Mouse (Mus musculus): Measurements from ENCODE around the gene Abhd2.

Gene Abhd2

DNA sequence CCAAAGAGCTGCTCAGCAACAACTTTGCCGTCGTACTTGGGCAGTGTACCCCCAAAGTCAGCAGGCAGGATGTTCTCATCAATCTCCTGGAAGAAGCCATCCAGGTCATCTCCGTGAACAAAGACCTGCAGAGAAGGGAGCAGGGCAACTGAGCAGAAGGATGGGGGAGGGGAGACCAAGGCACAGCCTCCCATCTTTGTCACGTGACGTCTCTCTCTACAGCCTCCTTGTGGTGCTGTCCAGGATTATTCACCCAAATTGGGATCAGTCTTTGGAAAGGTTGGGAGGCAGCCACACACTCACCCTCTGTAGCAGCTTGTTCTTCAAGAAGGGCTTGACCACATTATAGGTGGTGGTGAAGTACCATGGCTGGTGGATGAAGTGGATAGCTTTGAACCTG, 102.6 kb downstream of the Abhd2 start:
- no peak for DNase-seq (ENCODE audit: low read depth)

- no peak for DNase-seq (ENCODE audit: low read depth)
These were observed 103.7 kb downstream of the Abhd2 start for GRCm38 (mm10) chr7:79376516-79377275.

DNA sequence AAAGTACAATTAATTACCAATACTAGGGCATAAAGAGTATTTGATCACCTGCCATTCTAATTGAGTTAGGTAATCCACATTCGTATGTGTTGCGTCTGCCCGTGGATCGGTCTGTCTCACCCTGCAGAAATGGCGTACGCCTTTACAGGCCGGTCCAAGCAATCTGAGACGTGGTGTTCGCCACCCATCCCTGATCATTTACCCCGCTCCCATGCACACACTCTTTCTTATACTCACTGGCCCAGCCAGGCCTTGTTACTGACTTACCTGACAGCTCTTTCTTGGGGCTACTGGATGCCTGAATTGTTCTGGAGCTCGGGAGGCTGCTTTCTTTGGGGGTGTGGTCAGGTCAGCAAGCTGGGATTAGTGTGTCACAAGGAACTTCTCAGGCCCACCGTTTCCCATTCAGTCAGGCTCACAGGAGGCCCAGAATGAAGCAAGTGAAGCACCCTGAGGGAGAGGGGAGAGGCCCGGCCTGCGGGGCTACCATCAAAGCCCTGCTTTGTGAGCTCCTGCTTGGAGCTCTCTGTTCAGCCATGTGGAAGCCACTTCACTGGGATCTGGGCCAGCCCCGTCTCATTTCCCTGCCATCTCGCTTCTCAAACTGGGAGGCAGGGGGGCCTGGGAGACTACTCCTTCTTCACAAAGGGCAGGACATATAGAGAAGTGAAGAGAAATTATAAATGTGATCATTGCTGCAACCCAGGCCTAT, 113.6 kb downstream of the Abhd2 start, which contains the start of gene Rlbp1:
Gene Rlbp1, minus strand, starts transcription at position 627 of the 712 bp plus-strand sequence.
- DNase-seq (ENCODE audit: low read depth) = no peak

DNA sequence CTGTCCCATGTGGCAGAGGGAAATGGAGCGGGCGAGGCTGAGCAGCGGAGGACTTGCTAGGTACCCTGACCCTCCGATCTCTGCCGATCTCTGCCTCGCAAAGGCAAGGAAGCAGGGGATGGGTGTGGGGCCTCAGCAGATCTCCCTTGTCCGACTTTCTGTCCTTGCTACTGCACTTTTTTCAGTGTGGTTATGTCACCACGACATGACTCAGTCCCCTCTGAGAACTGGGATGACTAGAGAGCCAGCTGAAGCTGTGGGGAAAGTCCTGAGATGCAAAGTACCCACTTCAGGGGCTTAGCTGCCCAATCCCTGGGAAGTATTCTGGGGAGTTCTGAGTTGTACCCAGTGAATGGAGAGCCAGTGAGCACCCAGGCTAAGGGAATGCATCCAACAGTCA, 114.1 kb downstream of the Abhd2 start:
- DNase-seq (ENCODE audit: low read depth) = no peak

GRCm38 (mm10) chr7:79387991-79388390, 115.0 kb downstream of the Abhd2 start:
- no peak for DNase-seq (ENCODE audit: low read depth)

DNA sequence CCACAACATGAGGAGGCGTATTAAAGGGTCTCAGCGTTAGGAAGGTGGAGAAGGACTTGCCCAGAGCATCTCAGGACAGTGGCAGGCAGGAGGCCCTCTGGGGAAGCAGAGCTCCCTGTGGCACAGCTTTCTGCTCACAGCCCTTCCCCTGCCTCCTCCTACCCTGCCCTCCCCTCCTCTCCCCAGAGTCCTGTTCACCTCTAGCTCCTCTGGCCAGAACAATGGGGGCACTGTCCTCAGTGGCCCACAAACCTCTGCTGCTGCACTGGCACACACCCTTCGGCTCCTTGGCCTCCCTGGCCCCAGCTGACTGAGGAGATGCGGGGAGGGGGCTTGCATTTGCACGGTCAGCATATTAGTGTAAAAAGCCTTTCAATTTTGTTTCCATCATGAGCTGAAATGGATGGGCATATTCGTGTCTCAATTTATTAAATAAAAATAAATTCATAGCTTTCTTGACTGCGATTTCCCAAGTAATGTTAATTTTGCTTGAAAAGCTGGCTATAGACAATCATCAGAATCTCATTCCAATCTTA, 115.7 kb downstream of the Abhd2 start:
- no peak for DNase-seq (ENCODE audit: low read depth)

DNA sequence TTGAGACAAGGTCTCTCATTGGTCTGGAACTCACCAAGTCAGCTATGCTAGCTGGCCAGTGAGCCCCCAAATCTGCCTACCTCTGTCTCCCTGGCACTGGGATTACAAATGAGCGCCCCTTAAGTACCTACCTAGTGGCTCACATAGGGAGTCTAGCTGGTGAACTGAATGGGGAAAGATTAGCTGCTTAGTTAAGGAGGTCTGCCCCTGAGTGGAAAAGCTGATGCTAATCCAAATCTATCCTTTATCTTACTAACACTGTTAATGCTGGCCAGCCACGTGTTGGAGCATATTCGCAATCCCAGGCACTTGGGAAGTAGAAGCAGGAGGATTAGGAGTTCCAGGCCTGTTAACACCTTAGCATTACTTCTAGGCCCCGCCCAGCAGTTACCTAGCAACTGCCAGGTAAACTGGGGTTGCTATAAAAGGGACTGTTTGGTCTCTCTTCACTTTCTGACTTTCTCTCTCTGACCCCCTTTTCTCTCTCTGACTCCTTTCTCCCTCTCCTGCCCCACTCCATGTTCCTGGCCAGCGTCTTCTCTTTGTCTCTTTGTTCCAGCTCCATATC, 117.2 kb downstream of the Abhd2 start:
- DNase-seq (ENCODE audit: low read depth) = no peak

DNA sequence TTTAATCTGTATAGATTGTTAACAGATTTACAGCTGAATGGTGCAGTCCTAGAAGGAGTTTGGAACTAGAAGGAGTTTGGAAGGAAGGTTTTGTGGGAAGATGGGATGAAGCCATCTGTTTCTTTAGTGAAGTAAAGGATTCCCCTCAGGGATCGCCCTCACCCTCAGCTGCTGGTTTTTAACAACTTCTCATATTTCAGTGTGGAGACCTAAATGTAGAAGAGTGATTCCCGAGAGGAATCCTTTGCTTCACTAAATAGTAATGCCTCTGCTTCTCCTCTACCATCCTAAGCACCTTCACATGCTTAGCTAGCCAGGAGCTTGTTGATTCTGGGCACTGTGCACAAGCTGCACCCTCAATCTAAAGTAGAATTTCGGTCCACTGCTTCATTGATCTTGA, 118.5 kb downstream of the Abhd2 start:
- DNase-seq (ENCODE audit: low read depth) = no peak

DNA sequence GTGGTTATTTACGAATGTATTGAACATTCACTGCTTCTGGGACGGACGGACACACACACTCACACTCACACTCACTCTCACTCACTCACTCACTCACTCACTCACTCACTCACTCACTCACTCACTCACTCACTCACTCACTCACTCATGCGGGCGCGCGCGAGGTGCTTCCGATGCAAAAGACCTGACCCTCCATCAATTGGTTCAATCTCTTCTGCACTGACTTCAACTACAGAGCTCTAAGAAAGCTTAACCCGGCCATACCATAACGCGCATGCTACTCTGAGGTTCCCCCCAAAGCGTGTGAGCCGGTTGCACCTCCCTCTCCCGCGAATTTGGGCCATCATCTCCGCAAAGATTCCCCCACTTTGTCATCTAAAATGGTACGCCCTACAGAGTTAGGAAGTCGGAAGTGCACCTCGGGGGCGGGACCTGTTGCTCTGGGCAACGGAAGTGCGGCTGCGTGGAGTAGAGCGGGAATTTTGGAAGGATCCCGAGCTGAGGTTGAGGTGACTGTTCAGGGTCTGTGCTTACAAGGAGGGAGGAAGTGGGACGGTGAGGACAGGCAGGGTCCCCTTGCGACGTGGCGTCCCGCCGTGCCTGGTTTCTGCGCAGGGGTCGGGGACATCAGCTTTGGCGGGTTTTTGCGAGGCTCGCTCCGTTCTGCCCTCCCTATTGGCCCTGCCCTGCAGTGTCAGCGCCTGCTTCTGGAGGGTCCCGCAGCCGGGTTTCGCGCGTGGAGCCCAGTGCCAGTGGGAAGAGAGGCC, 119.1 kb downstream of the Abhd2 start, which contains the start of gene Fanci:
Gene Fanci, plus strand, starts transcription at position 47 of the 767 bp plus-strand sequence.
- DNase-seq (ENCODE audit: low read depth) = peak; percentile 96

DNA sequence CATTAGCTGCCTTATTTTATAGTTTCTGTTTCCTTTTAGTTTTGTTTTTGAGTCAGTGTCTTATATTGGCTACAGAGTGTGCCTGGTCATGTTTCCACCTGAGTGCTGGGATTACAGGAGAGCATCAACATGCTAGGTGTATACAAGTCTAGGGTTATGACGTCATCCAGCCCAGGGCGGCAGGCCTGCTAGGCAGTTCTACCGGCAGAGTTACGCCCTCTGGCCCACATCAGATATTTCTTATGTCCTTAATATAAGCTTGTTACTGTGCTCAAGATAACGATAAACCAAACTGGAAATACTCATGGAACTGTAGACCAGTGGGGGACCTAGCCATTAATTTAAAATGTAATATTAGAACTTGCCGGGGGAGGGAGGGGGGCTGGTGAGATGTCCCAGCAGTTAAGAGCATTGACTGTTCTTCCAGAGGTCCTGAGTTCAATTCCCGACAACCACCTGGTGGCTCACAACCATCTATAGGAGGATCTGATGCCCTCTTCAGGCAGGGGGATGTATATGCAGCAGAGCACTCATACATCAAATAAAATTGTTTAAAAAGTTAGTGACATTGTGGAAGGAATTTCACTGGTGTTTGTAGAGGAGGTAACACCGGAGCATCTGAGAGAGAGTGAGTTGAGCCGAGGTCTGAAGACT, 120.0 kb downstream of the Abhd2 start:
- peak; percentile 82 for DNase-seq (ENCODE audit: low read depth)

DNA sequence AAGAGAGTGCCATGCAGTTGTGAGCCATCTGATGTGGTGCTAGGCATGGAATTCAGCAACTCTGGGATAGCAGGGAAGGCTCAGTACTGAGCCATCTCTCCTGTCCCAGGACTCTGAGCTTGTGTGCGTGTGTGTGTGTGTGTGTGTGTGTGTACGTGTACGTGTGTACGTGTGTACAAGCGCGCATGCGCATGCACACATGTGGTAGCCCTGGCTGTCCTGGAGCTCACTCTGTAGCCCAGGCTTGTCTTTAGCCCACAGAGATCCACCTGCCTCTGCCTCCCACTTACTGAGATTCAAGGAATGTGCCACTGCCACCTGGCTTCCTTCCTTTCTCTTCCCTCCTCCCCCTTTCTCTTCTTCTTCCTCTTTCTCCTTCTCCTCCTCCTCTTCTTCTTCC, 120.9 kb downstream of the Abhd2 start:
- DNase-seq (ENCODE audit: low read depth) = no peak

GRCm38 (mm10) chr7:79394666-79395065, 121.7 kb downstream of the Abhd2 start:
- DNase-seq (ENCODE audit: low read depth) = no peak

DNA sequence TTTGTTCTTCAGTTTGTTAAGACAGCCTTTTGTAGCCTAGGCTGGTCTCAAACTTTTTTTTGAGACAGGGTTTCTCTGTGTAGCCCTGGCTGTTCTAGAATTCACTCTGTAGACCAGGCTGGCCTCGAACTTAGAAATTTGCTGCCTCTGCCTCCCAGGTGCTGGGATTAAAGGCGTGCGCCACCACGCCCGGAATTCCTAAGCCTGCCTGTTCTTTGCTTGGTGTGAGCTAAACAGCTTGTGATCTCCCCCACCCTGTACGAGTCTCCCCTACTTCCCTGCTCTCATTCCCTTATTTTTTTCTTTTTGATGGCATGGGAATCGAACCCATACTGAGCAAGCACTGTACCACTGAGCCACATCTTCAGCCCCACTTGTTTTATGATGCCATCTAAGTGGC, 122.2 kb downstream of the Abhd2 start:
- no peak for DNase-seq (ENCODE audit: low read depth)

- DNase-seq (ENCODE audit: low read depth) = no peak
These were observed 124.5 kb downstream of the Abhd2 start for GRCm38 (mm10) chr7:79397446-79397963.

- no peak for DNase-seq (ENCODE audit: low read depth)
These were observed 125.4 kb downstream of the Abhd2 start for GRCm38 (mm10) chr7:79398426-79398825.

DNA sequence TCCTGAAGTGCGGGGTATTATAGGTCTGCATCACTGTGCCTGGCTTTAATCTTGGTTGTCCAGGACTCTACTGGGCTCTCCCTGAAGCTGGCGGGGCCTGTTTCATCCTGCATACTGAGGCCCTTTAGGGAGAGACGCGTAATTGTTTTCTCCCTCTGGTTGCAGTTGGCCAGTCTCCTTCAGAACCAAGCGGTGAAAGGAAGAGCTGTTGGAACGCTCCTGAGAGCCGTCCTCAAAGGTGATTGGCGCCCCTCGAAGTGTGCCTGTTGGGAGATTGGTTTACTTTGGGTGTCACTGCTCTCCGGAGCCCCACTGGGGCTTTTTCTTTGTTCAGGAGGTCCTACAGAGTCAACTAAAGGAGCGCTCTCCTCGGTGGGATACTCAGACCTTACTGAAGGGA, 126.0 kb downstream of the Abhd2 start:
- no peak for DNase-seq (ENCODE audit: low read depth)

GRCm38 (mm10) chr7:79400296-79400695, 127.3 kb downstream of the Abhd2 start:
- no peak for DNase-seq (ENCODE audit: low read depth)

GRCm38 (mm10) chr7:79414449-79415375, 141.7 kb downstream of the Abhd2 start:
- DNase-seq (ENCODE audit: low read depth) = no peak
